Mouse (Mus musculus) G1E (cell line): ENCODE measurements around the gene Adgrl2.

Experiments
- CTCF ChIP-seq: IDR thresholded peaks from 2 replicates; pipeline ENCODE4 v1.5.1; 2012; ENCODE audit warnings: low read depth, low read length, inconsistent platforms, mixed read lengths
- GATA1 ChIP-seq: IDR thresholded peaks from 2 replicates; pipeline ENCODE4 v1.6.1; 2012; ENCODE audit warnings: borderline replicate concordance, low read length, inconsistent platforms, mixed read lengths
- GATA2 ChIP-seq: IDR thresholded peaks from 2 replicates; pipeline ENCODE4 v1.6.1; 2012; ENCODE audit warnings: low read depth, low read length, inconsistent platforms, borderline replicate concordance
- POLR2AphosphoS5 ChIP-seq: IDR thresholded peaks from 2 replicates; pipeline ENCODE4 v1.6.1; 2012; ENCODE audit warnings: low read depth, low read length, inconsistent platforms; ENCODE audit not compliant: insufficient replicate concordance
- TAL1 ChIP-seq: conservative IDR thresholded peaks from 2 replicates; pipeline ENCODE4 v1.6.1; 2012; ENCODE audit warnings: low read depth, low read length, inconsistent platforms, mixed read lengths

DNA sequence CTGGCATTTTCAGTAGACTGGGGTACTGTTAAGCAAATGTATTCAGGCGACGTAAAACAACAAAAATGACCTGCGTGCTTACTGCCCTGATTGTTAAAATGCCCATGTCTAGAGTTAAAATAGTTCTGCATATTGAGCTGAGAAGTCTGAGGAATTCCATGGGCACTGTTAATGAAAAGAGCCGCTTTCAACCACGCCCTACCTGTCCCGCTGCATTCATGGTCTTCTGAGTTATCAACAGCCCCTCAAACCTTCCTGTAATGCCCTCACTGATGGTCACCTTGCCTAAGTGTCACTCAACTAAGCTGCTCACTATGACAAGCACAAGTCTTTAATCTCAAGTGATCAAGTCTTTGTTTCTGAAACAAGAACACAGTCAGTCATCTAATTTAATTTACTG lies 12.5 kb downstream of the Adgrl2 start:
- TF ChIP-seq CTCF (no peak), GATA1 (no peak), TAL1 (no peak), POLR2AphosphoS5 (no peak), GATA2 (no peak)
